Mouse (Mus musculus) heart, adult 2 months (tissue): Measurements from ENCODE around the gene Cd48.

Source experiments
- CTCF ChIP-seq: fragments of 200-600 bp; IDR thresholded peaks from 2 replicates; pipeline ENCODE4 v1.8.1; 2022; ENCODE audit warnings: antibody characterized with exemption, mild to moderate bottlenecking, moderate library complexity
- EP300 ChIP-seq: fragments of 200-500 bp; IDR thresholded peaks from 2 replicates; pipeline ENCODE4 v1.6.1; 2011; ENCODE audit warnings: low read depth, low read length, control low read depth; ENCODE audit not compliant: insufficient read depth
- POLR2A ChIP-seq: fragments of 200-500 bp; IDR thresholded peaks from 2 replicates; pipeline ENCODE4 v1.6.1; 2011; ENCODE audit warnings: mild to moderate bottlenecking, low read depth, low read length, control low read depth; ENCODE audit not compliant: insufficient read depth

DNA sequence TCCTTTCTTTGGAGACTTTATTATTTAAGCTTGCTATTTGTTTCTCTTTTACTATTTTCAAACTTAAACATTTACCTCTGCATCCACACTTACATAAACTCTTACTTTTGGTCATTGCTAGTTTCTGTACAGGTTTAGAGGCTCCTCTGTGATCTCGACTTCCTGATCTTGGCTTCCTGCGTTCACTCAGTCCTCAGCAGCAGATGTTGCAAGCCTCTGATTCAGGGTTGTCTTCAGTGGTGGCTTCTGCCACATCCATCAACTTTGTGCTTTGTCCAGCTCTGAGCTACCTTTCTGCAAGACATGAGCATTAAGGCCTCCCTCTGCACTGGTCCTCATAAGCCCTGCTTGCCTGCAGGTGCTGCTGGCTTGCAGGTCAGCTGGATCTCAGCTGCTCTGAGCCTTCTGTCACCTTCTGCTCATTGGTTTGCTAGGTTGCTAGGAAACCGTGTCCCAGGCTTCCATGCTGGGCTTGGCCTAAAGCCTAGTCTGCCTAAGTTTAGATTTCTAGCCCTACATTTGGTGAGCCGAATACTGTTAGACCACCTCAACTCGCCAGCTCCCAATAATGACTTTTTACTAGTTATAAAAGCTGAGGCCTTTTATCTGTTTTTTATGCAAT, 8.8 kb upstream of the Cd48 start:
- TF ChIP-seq CTCF (no peak), EP300 (no peak), POLR2A (no peak)
